Mouse (Mus musculus) lung, embryonic 16.5 days (tissue): ENCODE results near the gene Tnfaip8l3. TPM values are rescaled to one million over a fixed set of nuclear protein-coding genes. Genes with fewer than 3 reads are reported as not detected.

ENCODE experiments used
- ATAC-seq: fragments of 200-750 bp; cut with Nextera tagmentation; 2 replicates; pipeline ENCODE4 v1.8.0; 2017; ENCODE audit warnings: low read depth, mild to moderate bottlenecking, moderate library complexity
- H3K27ac ChIP-seq: fragments of 300-500 bp; sonication (generic); 2 replicates; pipeline ENCODE4 v1.5.1; 2014; ENCODE audit warnings: mild to moderate bottlenecking, control low read depth, low read length
- H3K27me3 ChIP-seq: fragments of 300-500 bp; sonication (generic); 2 replicates; pipeline ENCODE4 v1.6.1; 2014; ENCODE audit warnings: low read depth, low read length, mixed read lengths; ENCODE audit not compliant: control insufficient read depth, insufficient read depth
- H3K36me3 ChIP-seq: fragments of 300-500 bp; sonication (generic); 2 replicates; pipeline ENCODE4 v1.6.1; 2014; ENCODE audit warnings: low read length; ENCODE audit not compliant: control insufficient read depth, insufficient read depth
- H3K4me1 ChIP-seq: fragments of 300-500 bp; sonication (generic); replicated peaks from 2 replicates; pipeline ENCODE4 v1.6.1; 2014; ENCODE audit warnings: low read length, mixed read lengths; ENCODE audit not compliant: control insufficient read depth, insufficient read depth
- H3K4me2 ChIP-seq: fragments of 300-500 bp; sonication (generic); 2 replicates; pipeline ENCODE4 v1.6.1; 2014; ENCODE audit warnings: low read depth, low read length, control low read depth
- H3K4me3 ChIP-seq: fragments of 300-500 bp; sonication (generic); 2 replicates; pipeline ENCODE4 v1.5.1; 2014; ENCODE audit warnings: mild to moderate bottlenecking, low read length, control low read depth
- H3K9ac ChIP-seq: fragments of 300-500 bp; sonication (generic); 2 replicates; pipeline ENCODE4 v1.6.1; 2014; ENCODE audit warnings: low read length, control low read depth
- H3K9me3 ChIP-seq: fragments of 300-500 bp; sonication (generic); 2 replicates; pipeline ENCODE4 v1.6.1; 2016; ENCODE audit warnings: low read length; ENCODE audit not compliant: control insufficient read depth
- WGBS: fragments of 180-500 bp; shearing (Covaris S2); extraction: QIAGEN DNeasy Blood & Tissue Kit; methylation state at CpG from one replicate; pipeline ENCODE4 v1.1.7; 2014; 5-methylcytosine and 5-hydroxymethylcytosine counted together
- polyA plus RNA-seq: library from polyadenylated mRNA; unstranded; fragments of >200 nt; fragmentation: Nextera tagmentation; extraction: Ambion mirVana; gene quantifications from 2 replicates; pipeline ENCODE4 v1.2.1, GENCODE M21; 2015

Gene Tnfaip8l3
- polyA plus RNA-seq, 1 experiment from 2014 or later, result 1.1 TPM

- 0 out of 2 replicates have a peak overlapping the region, but pooled peaks have one; percentile 13 for H3K9ac ChIP-seq
- peaks cover 10% of the 10 kb centered on the region; the same call in 1 of the 2 replicates for H3K4me1 ChIP-seq
- peaks cover 19% of the 10 kb centered on the region for H3K27me3 ChIP-seq
- H3K9me3 ChIP-seq, result no peaks in the 10 kb centered on the region
- no peaks in the 10 kb centered on the region for H3K36me3 ChIP-seq
- H3K27ac ChIP-seq, result no peak overlapping the region
- peak overlapping the region; percentile 80 for H3K4me2 ChIP-seq
- ATAC-seq, result no peak
- H3K4me3 ChIP-seq, result peak overlapping the region; percentile 52
- WGBS, result 42% methylated on average over 5 of the region's 5 CpGs
Measured at GRCm38 (mm10) chr9:54069204-54069603, 1.0 kb upstream of the Tnfaip8l3 start.

GRCm38 (mm10) chr9:54068777-54069176 is 589 bp upstream of the Tnfaip8l3 start:
- Histone ChIP-seq H3K36me3 (no peaks in the 10 kb centered on the region), H3K4me3 (peak overlapping the region; percentile 52), H3K4me2 (peak overlapping the region; percentile 80), H3K9me3 (no peaks in the 10 kb centered on the region), H3K27me3 (peaks cover 19% of the 10 kb centered on the region), H3K4me1 (peaks cover 10% of the 10 kb centered on the region; the same call in 1 of the 2 replicates), H3K9ac (peak overlapping the region; percentile 50), H3K27ac (no peak overlapping the region)
- ATAC-seq, result peak; percentile 74
- under 1% methylated on average over 11 of the region's 11 CpGs for WGBS

GRCm38 (mm10) chr9:54067642-54068031 is 551 bp downstream of the Tnfaip8l3 start:
- WGBS, result 5% methylated on average over 16 of the region's 16 CpGs
- no peaks in the 10 kb centered on the region for H3K9me3 ChIP-seq
- no peak; the same call in 1 of the 2 replicates for ATAC-seq

GRCm38 (mm10) chr9:54064836-54065235 is 3.4 kb downstream of the Tnfaip8l3 start:
- 57% methylated on average over 3 of the region's 3 CpGs for WGBS
- H3K27ac ChIP-seq, result no peak overlapping the region

More at GRCm38 (mm10) chr9:54067642-54068031, 551 bp downstream of the Tnfaip8l3 start:
- H3K4me1 ChIP-seq, result peaks cover 10% of the 10 kb centered on the region; the same call in 1 of the 2 replicates
- H3K9ac ChIP-seq, result peak overlapping the region; percentile 50
- H3K27me3 ChIP-seq, result peaks cover 19% of the 10 kb centered on the region
- no peak overlapping the region for H3K27ac ChIP-seq
- H3K4me2 ChIP-seq, result peak overlapping the region; percentile 80
- H3K36me3 ChIP-seq, result no peaks in the 10 kb centered on the region
- peak overlapping the region; percentile 52 for H3K4me3 ChIP-seq

GRCm38 (mm10) chr9:54063655-54064054 is 4.5 kb downstream of the Tnfaip8l3 start:
- Histone ChIP-seq H3K9ac (no peak overlapping the region), H3K27me3 (peaks cover 19% of the 10 kb centered on the region), H3K4me2 (no peak overlapping the region), H3K4me3 (no peak overlapping the region), H3K27ac (no peak overlapping the region), H3K4me1 (peaks cover 5% of the 10 kb centered on the region; the same call in 1 of the 2 replicates), H3K36me3 (no peaks in the 10 kb centered on the region), H3K9me3 (no peaks in the 10 kb centered on the region)
- no peak for ATAC-seq
- 73% methylated on average over 3 of the region's 3 CpGs for WGBS

More at GRCm38 (mm10) chr9:54064836-54065235, 3.4 kb downstream of the Tnfaip8l3 start:
- H3K4me2 ChIP-seq, result no peak overlapping the region
- peaks cover 10% of the 10 kb centered on the region; the same call in 1 of the 2 replicates for H3K4me1 ChIP-seq
- peaks cover 19% of the 10 kb centered on the region for H3K27me3 ChIP-seq
- ATAC-seq, result no peak
- H3K4me3 ChIP-seq, result no peak overlapping the region
- no peaks in the 10 kb centered on the region for H3K9me3 ChIP-seq
- no peaks in the 10 kb centered on the region for H3K36me3 ChIP-seq
- no peak overlapping the region for H3K9ac ChIP-seq

GRCm38 (mm10) chr9:54061666-54062065 is 6.5 kb downstream of the Tnfaip8l3 start:
- no peak overlapping the region for H3K27ac ChIP-seq
- 76% methylated on average over 5 of the region's 5 CpGs for WGBS
- peaks cover 4% of the 10 kb centered on the region for H3K27me3 ChIP-seq

GRCm38 (mm10) chr9:54051298-54052068 is 16.7 kb downstream of the Tnfaip8l3 start:
- ATAC-seq, result no peak
- Histone ChIP-seq H3K36me3 (no peaks in the 10 kb centered on the region), H3K27ac (no peak overlapping the region), H3K4me1 (no peaks in the 10 kb centered on the region), H3K9me3 (no peaks in the 10 kb centered on the region), H3K9ac (no peak overlapping the region), H3K4me3 (no peak overlapping the region), H3K4me2 (no peak overlapping the region), H3K27me3 (no peaks in the 10 kb centered on the region)
- WGBS, result 76% methylated on average over 3 of the region's 3 CpGs

More at GRCm38 (mm10) chr9:54061666-54062065, 6.5 kb downstream of the Tnfaip8l3 start:
- Histone ChIP-seq H3K9me3 (no peaks in the 10 kb centered on the region), H3K9ac (no peak overlapping the region), H3K36me3 (no peaks in the 10 kb centered on the region), H3K4me1 (no peaks in the 10 kb centered on the region), H3K4me2 (no peak overlapping the region), H3K4me3 (no peak overlapping the region)
- ATAC-seq, result no peak

GRCm38 (mm10) chr9:54048978-54049377 is 19.2 kb downstream of the Tnfaip8l3 start:
- Histone ChIP-seq H3K4me3 (no peak overlapping the region), H3K4me2 (no peak overlapping the region), H3K36me3 (no peaks in the 10 kb centered on the region), H3K9me3 (no peaks in the 10 kb centered on the region), H3K9ac (no peak overlapping the region), H3K27me3 (no peaks in the 10 kb centered on the region), H3K27ac (no peak overlapping the region), H3K4me1 (no peaks in the 10 kb centered on the region)
- WGBS, result 65% methylated on average over 5 of the region's 5 CpGs
- no peak for ATAC-seq

GRCm38 (mm10) chr9:54043067-54043466 is 25.1 kb downstream of the Tnfaip8l3 start:
- WGBS, result 84% methylated on average over 5 of the region's 5 CpGs
- no peak overlapping the region for H3K4me2 ChIP-seq
- no peak for ATAC-seq
- no peak overlapping the region for H3K27ac ChIP-seq
- no peaks in the 10 kb centered on the region for H3K9me3 ChIP-seq
- H3K36me3 ChIP-seq, result no peaks in the 10 kb centered on the region
- no peaks in the 10 kb centered on the region for H3K4me1 ChIP-seq
- H3K9ac ChIP-seq, result no peak overlapping the region
- H3K4me3 ChIP-seq, result no peak overlapping the region
- no peaks in the 10 kb centered on the region for H3K27me3 ChIP-seq
